Mouse (Mus musculus): ENCODE measurements at regions not wholly inside any gene's neighbourhood (a gene's known extent, or its start where the extent isn't known, plus 50 kb on each side); places are given as distances from the start of the nearest gene placed in this dataset.

- no peak for DNase-seq (ENCODE audit: low read depth, low spot score)
These were observed 129.6 kb downstream of the Trim33 start for GRCm38 (mm10) chr3:103408724-103409123.

GRCm38 (mm10) chr3:103412247-103412646, 133.2 kb downstream of the Trim33 start:
- DNase-seq (ENCODE audit: low read depth, low spot score), result no peak

GRCm38 (mm10) chr3:103415051-103415695, 136.1 kb downstream of the Trim33 start:
- no peak for DNase-seq (ENCODE audit: low read depth, low spot score)

GRCm38 (mm10) chr3:103416296-103416695, 137.2 kb downstream of the Trim33 start:
- DNase-seq (ENCODE audit: low read depth, low spot score), result no peak

- DNase-seq (ENCODE audit: low read depth, low spot score), result no peak
These were observed 138.7 kb downstream of the Trim33 start for GRCm38 (mm10) chr3:103417781-103418180.

- no peak for DNase-seq (ENCODE audit: low read depth, low spot score)
These were observed 140.9 kb downstream of the Trim33 start for GRCm38 (mm10) chr3:103419761-103420620.

- DNase-seq (ENCODE audit: low read depth, low spot score), result no peak
These were observed 141.7 kb downstream of the Trim33 start for GRCm38 (mm10) chr3:103420621-103421274.

- no peak for DNase-seq (ENCODE audit: low read depth, low spot score)
These were observed 142.2 kb downstream of the Trim33 start for GRCm38 (mm10) chr3:103421275-103421621.

GRCm38 (mm10) chr3:103422806-103423205, 143.7 kb downstream of the Trim33 start:
- no peak for DNase-seq (ENCODE audit: low read depth, low spot score)

- no peak for DNase-seq (ENCODE audit: low read depth, low spot score)
These were observed 144.2 kb downstream of the Trim33 start for GRCm38 (mm10) chr3:103423290-103423689.

GRCm38 (mm10) chr3:103425812-103426430, 146.8 kb downstream of the Trim33 start:
- DNase-seq (ENCODE audit: low read depth, low spot score), result no peak

GRCm38 (mm10) chr3:103429227-103429788, 145.7 kb upstream of the Syt6 start:
- no peak for DNase-seq (ENCODE audit: low read depth, low spot score)

GRCm38 (mm10) chr3:103430131-103430530, 144.9 kb upstream of the Syt6 start:
- no peak for DNase-seq (ENCODE audit: low read depth, low spot score)

GRCm38 (mm10) chr3:103432254-103432653, 142.8 kb upstream of the Syt6 start:
- DNase-seq (ENCODE audit: low read depth, low spot score), result no peak

- no peak for DNase-seq (ENCODE audit: low read depth, low spot score)
These were observed 138.0 kb upstream of the Syt6 start for GRCm38 (mm10) chr3:103436902-103437603.

- DNase-seq (ENCODE audit: low read depth, low spot score), result peak; percentile 26
These were observed 136.2 kb upstream of the Syt6 start for GRCm38 (mm10) chr3:103438791-103439354.

GRCm38 (mm10) chr3:103443247-103443646, 131.8 kb upstream of the Syt6 start:
- DNase-seq (ENCODE audit: low read depth, low spot score), result no peak

GRCm38 (mm10) chr3:103445852-103446251, 129.2 kb upstream of the Syt6 start:
- peak; percentile 40 for DNase-seq (ENCODE audit: low read depth, low spot score)

GRCm38 (mm10) chr3:103449851-103450250, 125.2 kb upstream of the Syt6 start:
- DNase-seq (ENCODE audit: low read depth, low spot score), result no peak

- no peak for DNase-seq (ENCODE audit: low read depth, low spot score)
These were observed 123.1 kb upstream of the Syt6 start for GRCm38 (mm10) chr3:103451971-103452370.

GRCm38 (mm10) chr3:103463760-103464159, 111.3 kb upstream of the Syt6 start:
- no peak for DNase-seq (ENCODE audit: low read depth, low spot score)
